Mouse (Mus musculus) embryonic facial prominence, embryonic 15.5 days (tissue): ENCODE results near the gene Unc5c. TPM values are rescaled to one million over a fixed set of nuclear protein-coding genes. Genes with fewer than 3 reads are reported as not detected.

Experiments used
- ATAC-seq: fragments of 200-750 bp; cut with Nextera tagmentation; 2 replicates; pipeline ENCODE4 v1.8.0; 2017; ENCODE audit warnings: low read depth, moderate TSS enrichment; ENCODE audit not compliant: insufficient number of reproducible peaks, low FRiP score, low TSS enrichment
- H3K27ac ChIP-seq: fragments of 300-500 bp; sonication (generic); replicated peaks from 2 replicates; pipeline ENCODE4 v1.5.1; 2015; ENCODE audit warnings: mild to moderate bottlenecking, inconsistent platforms
- H3K27me3 ChIP-seq: fragments of 300-500 bp; sonication (generic); 2 replicates; pipeline ENCODE4 v1.6.1; 2015; ENCODE audit warnings: inconsistent platforms
- H3K36me3 ChIP-seq: fragments of 300-500 bp; sonication (generic); 2 replicates; pipeline ENCODE4 v1.6.1; 2015; ENCODE audit warnings: mild to moderate bottlenecking, inconsistent platforms
- H3K4me1 ChIP-seq: fragments of 300-500 bp; sonication (generic); 2 replicates; pipeline ENCODE4 v1.6.1; 2015; ENCODE audit warnings: inconsistent platforms
- H3K4me2 ChIP-seq: fragments of 300-500 bp; sonication (generic); replicated peaks from 2 replicates; pipeline ENCODE4 v1.6.1; 2015; ENCODE audit warnings: mild to moderate bottlenecking, inconsistent platforms
- H3K4me3 ChIP-seq: fragments of 300-500 bp; sonication (generic); replicated peaks from 2 replicates; pipeline ENCODE4 v1.5.1; 2015; ENCODE audit warnings: mild to moderate bottlenecking, inconsistent platforms
- H3K9ac ChIP-seq: fragments of 300-500 bp; sonication (generic); 2 replicates; pipeline ENCODE4 v1.6.1; 2015; ENCODE audit warnings: inconsistent platforms
- H3K9me3 ChIP-seq: fragments of 300-500 bp; sonication (generic); replicated peaks from 2 replicates; pipeline ENCODE4 v1.6.1; 2016; ENCODE audit warnings: inconsistent platforms
- WGBS: fragments of 180-500 bp; shearing (Covaris S2); methylation state at CpG from one replicate; pipeline ENCODE4 v1.1.7; 2015; 5-methylcytosine and 5-hydroxymethylcytosine counted together
- polyA plus RNA-seq: library from polyadenylated mRNA; unstranded; fragments of >200 nt; fragmentation: Nextera tagmentation; extraction: Ambion mirVana; gene quantifications from 2 replicates; pipeline ENCODE4 v1.2.1, GENCODE M21; 2015

The Unc5c gene
- polyA plus RNA-seq, 1 experiment from 2014 or later = 6.7 TPM

GRCm38 (mm10) chr3:141482465-141482864 lies 17.4 kb downstream of the Unc5c start:
- Histone ChIP-seq H3K27me3 (no peaks in the 10 kb centered on the region), H3K36me3 (no peaks in the 10 kb centered on the region), H3K4me2 (no peak overlapping the region), H3K4me3 (no peak overlapping the region), H3K9me3 (no peaks in the 10 kb centered on the region), H3K4me1 (no peaks in the 10 kb centered on the region), H3K9ac (no peak overlapping the region), H3K27ac (no peak overlapping the region)
- peak; percentile 39; the same call in 1 of the 2 replicates for ATAC-seq
- 42% methylated on average over 4 of the region's 4 CpGs for WGBS

GRCm38 (mm10) chr3:141483665-141484431 lies 18.8 kb downstream of the Unc5c start:
- ATAC-seq = no peak
- Histone ChIP-seq H3K9me3 (no peaks in the 10 kb centered on the region), H3K27me3 (no peaks in the 10 kb centered on the region), H3K4me2 (no peak overlapping the region), H3K4me3 (no peak overlapping the region), H3K9ac (no peak overlapping the region), H3K27ac (no peak overlapping the region), H3K4me1 (no peaks in the 10 kb centered on the region), H3K36me3 (no peaks in the 10 kb centered on the region)
- 61% methylated on average over 2 of the region's 2 CpGs for WGBS

GRCm38 (mm10) chr3:141485218-141485617 lies 20.2 kb downstream of the Unc5c start:
- no peaks in the 10 kb centered on the region for H3K27me3 ChIP-seq
- no peak overlapping the region for H3K4me2 ChIP-seq
- H3K36me3 ChIP-seq = no peaks in the 10 kb centered on the region
- no peaks in the 10 kb centered on the region for H3K4me1 ChIP-seq
- H3K4me3 ChIP-seq = no peak overlapping the region
- ATAC-seq = no peak
- 59% methylated on average over 4 of the region's 4 CpGs for WGBS
- no peak overlapping the region for H3K27ac ChIP-seq
- no peaks in the 10 kb centered on the region for H3K9me3 ChIP-seq
- H3K9ac ChIP-seq = no peak overlapping the region

- Histone ChIP-seq H3K9me3 (no peaks in the 10 kb centered on the region), H3K27me3 (no peaks in the 10 kb centered on the region), H3K4me1 (peaks cover 7% of the 10 kb centered on the region), H3K4me3 (no peak overlapping the region), H3K9ac (no peak overlapping the region), H3K4me2 (no peak overlapping the region), H3K27ac (no peak overlapping the region), H3K36me3 (no peaks in the 10 kb centered on the region)
- 87% methylated on average over 1 of the region's 1 CpGs for WGBS
- no peak for ATAC-seq
These were observed 25.6 kb downstream of the Unc5c start for GRCm38 (mm10) chr3:141490647-141491046.

GRCm38 (mm10) chr3:141491272-141491950 lies 26.4 kb downstream of the Unc5c start:
- H3K4me2 ChIP-seq = peak overlapping the region; percentile 22; the same call in 1 of the 2 replicates
- no peaks in the 10 kb centered on the region for H3K36me3 ChIP-seq
- ATAC-seq = peak; percentile 47; the same call in 1 of the 2 replicates
- peak overlapping the region; percentile 75 for H3K27ac ChIP-seq
- no peak overlapping the region for H3K4me3 ChIP-seq
- H3K27me3 ChIP-seq = no peaks in the 10 kb centered on the region
- no peaks in the 10 kb centered on the region for H3K9me3 ChIP-seq
- WGBS = 20% methylated on average over 5 of the region's 5 CpGs
- no peak overlapping the region for H3K9ac ChIP-seq
- peaks cover 7% of the 10 kb centered on the region for H3K4me1 ChIP-seq

- no peak; the same call in 1 of the 2 replicates for ATAC-seq
- Histone ChIP-seq H3K4me1 (peaks cover 7% of the 10 kb centered on the region), H3K36me3 (no peaks in the 10 kb centered on the region), H3K27ac (peak overlapping the region; percentile 34; the same call in 1 of the 2 replicates), H3K4me3 (no peak overlapping the region), H3K27me3 (no peaks in the 10 kb centered on the region), H3K9me3 (no peaks in the 10 kb centered on the region), H3K4me2 (no peak overlapping the region), H3K9ac (no peak overlapping the region)
- 9% methylated on average over 2 of the region's 2 CpGs for WGBS
These were observed 26.9 kb downstream of the Unc5c start for GRCm38 (mm10) chr3:141491951-141492310.

GRCm38 (mm10) chr3:141493000-141493399 lies 28.0 kb downstream of the Unc5c start:
- 31% methylated on average over 3 of the region's 3 CpGs for WGBS
- Histone ChIP-seq H3K27me3 (no peaks in the 10 kb centered on the region), H3K36me3 (no peaks in the 10 kb centered on the region), H3K9ac (no peak overlapping the region), H3K9me3 (no peaks in the 10 kb centered on the region), H3K4me2 (no peak overlapping the region), H3K4me3 (no peak overlapping the region), H3K4me1 (peaks cover 7% of the 10 kb centered on the region), H3K27ac (no peak overlapping the region)
- ATAC-seq = no peak

GRCm38 (mm10) chr3:141498348-141499056 lies 33.5 kb downstream of the Unc5c start:
- Histone ChIP-seq H3K27me3 (no peaks in the 10 kb centered on the region), H3K4me3 (no peak overlapping the region), H3K36me3 (no peaks in the 10 kb centered on the region), H3K9ac (no peak overlapping the region), H3K27ac (no peak overlapping the region), H3K4me1 (peaks cover 3% of the 10 kb centered on the region; the same call in 1 of the 2 replicates), H3K9me3 (no peaks in the 10 kb centered on the region), H3K4me2 (no peak overlapping the region)
- WGBS = 31% methylated on average over 4 of the region's 4 CpGs
- no peak for ATAC-seq

- no peaks in the 10 kb centered on the region for H3K4me1 ChIP-seq
- no peak overlapping the region for H3K27ac ChIP-seq
- no peaks in the 10 kb centered on the region for H3K36me3 ChIP-seq
- no peaks in the 10 kb centered on the region for H3K9me3 ChIP-seq
- 47% methylated on average over 4 of the region's 4 CpGs for WGBS
- no peaks in the 10 kb centered on the region for H3K27me3 ChIP-seq
- no peak for ATAC-seq
- no peak overlapping the region for H3K4me2 ChIP-seq
- no peak overlapping the region for H3K9ac ChIP-seq
- no peak overlapping the region for H3K4me3 ChIP-seq
These were observed 37.0 kb downstream of the Unc5c start for GRCm38 (mm10) chr3:141501845-141502505.

- no peak overlapping the region for H3K27ac ChIP-seq
- H3K27me3 ChIP-seq = no peaks in the 10 kb centered on the region
- H3K9ac ChIP-seq = no peak overlapping the region
- WGBS = 76% methylated on average over 3 of the region's 3 CpGs
- H3K9me3 ChIP-seq = no peaks in the 10 kb centered on the region
- no peak for ATAC-seq
- H3K4me3 ChIP-seq = no peak overlapping the region
- no peak overlapping the region for H3K4me2 ChIP-seq
- H3K36me3 ChIP-seq = no peaks in the 10 kb centered on the region
- H3K4me1 ChIP-seq = no peaks in the 10 kb centered on the region
These were observed 38.3 kb downstream of the Unc5c start for GRCm38 (mm10) chr3:141503331-141503730.

GRCm38 (mm10) chr3:141509772-141510171 lies 44.8 kb downstream of the Unc5c start:
- Histone ChIP-seq H3K4me2 (no peak overlapping the region), H3K4me1 (no peaks in the 10 kb centered on the region), H3K27me3 (no peaks in the 10 kb centered on the region), H3K36me3 (no peaks in the 10 kb centered on the region), H3K4me3 (no peak overlapping the region), H3K9me3 (no peaks in the 10 kb centered on the region), H3K9ac (no peak overlapping the region), H3K27ac (no peak overlapping the region)
- ATAC-seq = no peak
- 33% methylated on average over 1 of the region's 1 CpGs for WGBS
